Mouse (Mus musculus) hindbrain, embryonic 12.5 days (tissue): Measurements from ENCODE around the gene Meis3. TPM values are rescaled to one million over a fixed set of nuclear protein-coding genes. Genes with fewer than 3 reads are reported as not detected.

Experiments
- ATAC-seq: fragments of 200-750 bp; cut with Nextera tagmentation; 2 replicates; pipeline ENCODE4 v1.8.0; 2017; ENCODE audit warnings: moderate TSS enrichment; ENCODE audit not compliant: low FRiP score
- H3K27ac ChIP-seq: fragments of 300-500 bp; sonication (generic); 2 replicates; pipeline ENCODE4 v1.5.1; 2016; ENCODE audit warnings: mild to moderate bottlenecking
- H3K27me3 ChIP-seq: fragments of 300-500 bp; sonication (generic); 2 replicates; pipeline ENCODE4 v1.6.1; 2016; ENCODE audit warnings: mild to moderate bottlenecking
- H3K36me3 ChIP-seq: fragments of 300-500 bp; sonication (generic); 2 replicates; pipeline ENCODE4 v1.6.1; 2016; ENCODE audit warnings: mild to moderate bottlenecking
- H3K4me1 ChIP-seq: fragments of 300-500 bp; sonication (generic); 2 replicates; pipeline ENCODE4 v1.6.1; 2016
- H3K4me2 ChIP-seq: fragments of 300-500 bp; sonication (generic); replicated peaks from 2 replicates; pipeline ENCODE4 v1.6.1; 2016; ENCODE audit warnings: mild to moderate bottlenecking
- H3K4me3 ChIP-seq: fragments of 300-500 bp; sonication (generic); 2 replicates; pipeline ENCODE4 v1.5.1; 2016; ENCODE audit warnings: mild to moderate bottlenecking
- H3K9ac ChIP-seq: fragments of 300-500 bp; sonication (generic); 2 replicates; pipeline ENCODE4 v1.6.1; 2016; ENCODE audit warnings: mild to moderate bottlenecking, moderate library complexity
- H3K9me3 ChIP-seq: fragments of 300-500 bp; sonication (generic); replicated peaks from 2 replicates; pipeline ENCODE4 v1.6.1; 2016; ENCODE audit warnings: mild to moderate bottlenecking
- WGBS: fragments of 180-500 bp; shearing (Covaris S2); methylation state at CpG from one replicate; pipeline ENCODE4 v1.1.7; 2016; 5-methylcytosine and 5-hydroxymethylcytosine counted together
- polyA plus RNA-seq: library from polyadenylated mRNA; unstranded; fragments of >200 nt; fragmentation: Nextera tagmentation; extraction: Ambion mirVana; gene quantifications from 2 replicates; pipeline ENCODE4 v1.2.1, GENCODE M21; 2016

Meis3 gene
- polyA plus RNA-seq, 1 experiment from 2014 or later: 136 TPM

GRCm38 (mm10) chr7:16201136-16201535 is 26.2 kb downstream of the Meis3 start:
- Histone ChIP-seq H3K27ac (no peak overlapping the region), H3K9ac (no peak overlapping the region), H3K4me3 (no peak overlapping the region), H3K9me3 (no peaks in the 10 kb centered on the region), H3K4me1 (no peaks in the 10 kb centered on the region), H3K36me3 (peaks cover 98% of the 10 kb centered on the region), H3K27me3 (no peaks in the 10 kb centered on the region), H3K4me2 (no peak overlapping the region)
- no peak for ATAC-seq
- WGBS: 87% methylated on average over 6 of the region's 6 CpGs

GRCm38 (mm10) chr7:16202756-16203504 is 28.0 kb downstream of the Meis3 start:
- 85% methylated on average over 15 of the region's 15 CpGs for WGBS
- Histone ChIP-seq H3K27me3 (no peaks in the 10 kb centered on the region), H3K9ac (no peak overlapping the region), H3K9me3 (no peaks in the 10 kb centered on the region), H3K4me2 (no peak overlapping the region), H3K36me3 (peaks cover 98% of the 10 kb centered on the region), H3K27ac (no peak overlapping the region), H3K4me1 (no peaks in the 10 kb centered on the region), H3K4me3 (no peak overlapping the region)
- no peak for ATAC-seq

DNA sequence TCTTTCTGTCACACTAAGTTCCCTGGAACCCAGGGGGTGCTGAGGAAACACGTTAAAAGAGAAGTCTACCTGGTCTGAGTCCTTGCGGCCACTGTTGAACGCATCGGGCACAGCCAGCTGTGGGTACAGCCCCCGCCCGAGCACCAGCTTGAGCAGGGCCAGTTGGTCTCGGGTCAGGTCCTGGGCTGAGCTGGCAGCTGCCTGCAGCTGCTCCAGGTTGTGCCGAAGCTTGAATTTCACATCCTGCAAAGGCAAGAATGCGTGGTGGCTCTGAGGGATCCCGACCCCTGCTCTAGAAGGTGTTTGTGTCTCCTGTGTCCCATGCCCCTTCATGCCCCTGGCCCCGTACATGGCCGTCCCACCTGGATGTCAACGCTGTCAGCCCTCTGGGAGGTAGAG is 28.6 kb downstream of the Meis3 start:
- no peak overlapping the region for H3K9ac ChIP-seq
- no peak overlapping the region for H3K4me2 ChIP-seq
- WGBS: 91% methylated on average over 13 of the region's 13 CpGs
- H3K27ac ChIP-seq: no peak overlapping the region
- H3K27me3 ChIP-seq: no peaks in the 10 kb centered on the region
- H3K4me3 ChIP-seq: no peak overlapping the region
- H3K9me3 ChIP-seq: no peaks in the 10 kb centered on the region
- H3K4me1 ChIP-seq: no peaks in the 10 kb centered on the region
- no peak for ATAC-seq
- peaks cover 95% of the 10 kb centered on the region for H3K36me3 ChIP-seq

DNA sequence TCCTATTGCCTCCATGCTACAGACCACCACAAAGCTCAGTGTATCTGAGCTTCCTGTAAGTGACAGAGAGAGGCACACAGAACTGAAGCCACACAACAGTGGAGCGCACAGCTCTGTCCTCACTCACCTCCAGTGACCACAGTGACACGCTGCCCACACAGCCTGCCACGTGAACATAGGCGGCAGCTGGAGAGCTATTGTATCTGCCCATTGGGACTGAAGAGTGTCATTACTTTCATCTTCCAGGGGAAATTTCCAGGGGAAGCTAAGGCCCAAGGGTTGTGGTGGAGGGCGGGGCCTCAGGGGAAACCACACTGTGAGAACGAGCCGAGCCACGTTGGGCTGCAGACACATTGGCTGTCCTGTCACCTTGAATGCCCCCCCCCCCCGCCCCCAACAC is 29.9 kb downstream of the Meis3 start:
- H3K27ac ChIP-seq: no peak overlapping the region
- H3K27me3 ChIP-seq: no peaks in the 10 kb centered on the region
- peaks cover 95% of the 10 kb centered on the region for H3K36me3 ChIP-seq
- H3K4me1 ChIP-seq: no peaks in the 10 kb centered on the region
- H3K4me3 ChIP-seq: no peak overlapping the region
- H3K4me2 ChIP-seq: no peak overlapping the region
- no peaks in the 10 kb centered on the region for H3K9me3 ChIP-seq
- no peak for ATAC-seq
- H3K9ac ChIP-seq: no peak overlapping the region
- 77% methylated on average over 9 of the region's 9 CpGs for WGBS

DNA sequence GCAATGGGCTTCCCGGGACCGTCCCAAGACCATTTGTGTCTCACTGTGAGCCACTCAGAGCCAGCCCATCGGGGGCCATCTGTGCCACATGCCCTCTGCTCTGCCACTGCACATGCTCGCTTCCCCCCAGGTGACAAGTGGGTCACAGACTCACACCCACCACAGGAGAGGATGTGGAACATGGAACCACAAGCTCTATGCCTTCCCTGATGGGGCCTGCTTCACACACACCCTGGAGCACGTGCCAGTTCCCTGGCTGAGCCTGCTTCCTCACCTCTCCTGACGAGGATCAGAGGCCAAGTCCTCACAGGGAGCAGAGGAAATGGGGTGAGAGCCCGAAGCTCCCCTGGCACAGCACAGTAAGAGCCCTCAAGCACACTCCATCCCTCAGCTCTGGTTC is 32.2 kb downstream of the Meis3 start:
- no peak for ATAC-seq

DNA sequence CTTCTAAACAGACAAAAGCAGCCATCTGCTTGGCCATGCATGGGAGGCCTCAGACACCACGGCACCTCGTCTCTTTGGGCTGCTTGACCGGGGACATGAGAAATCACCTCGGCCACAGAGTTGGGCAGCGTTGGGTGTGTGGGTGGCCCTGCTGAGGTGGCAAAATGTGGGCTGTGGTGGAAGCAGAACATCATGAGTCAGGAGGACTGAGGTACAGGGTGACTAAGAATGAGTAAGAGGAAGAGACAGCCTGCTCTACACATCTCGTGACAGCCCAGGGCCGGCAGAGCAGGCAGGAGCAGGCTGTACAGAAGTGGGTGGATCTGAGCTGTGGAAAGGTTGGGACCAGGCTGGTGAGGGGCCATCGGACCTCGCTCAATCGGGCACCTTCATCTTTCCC is 32.6 kb downstream of the Meis3 start:
- Histone ChIP-seq H3K9ac (0 out of 2 replicates have a peak overlapping the region, but pooled peaks have one; percentile 24), H3K4me2 (no peak overlapping the region), H3K4me1 (no peaks in the 10 kb centered on the region), H3K9me3 (no peaks in the 10 kb centered on the region), H3K36me3 (peaks cover 95% of the 10 kb centered on the region), H3K27ac (no peak overlapping the region), H3K4me3 (no peak overlapping the region), H3K27me3 (no peaks in the 10 kb centered on the region)
- 84% methylated on average over 10 of the region's 10 CpGs for WGBS
- ATAC-seq: no peak

More for the DNA sequence above, 32.2 kb downstream of the Meis3 start:
- Histone ChIP-seq H3K9ac (0 out of 2 replicates have a peak overlapping the region, but pooled peaks have one; percentile 24), H3K4me1 (no peaks in the 10 kb centered on the region), H3K4me2 (no peak overlapping the region), H3K27me3 (no peaks in the 10 kb centered on the region), H3K4me3 (no peak overlapping the region), H3K9me3 (no peaks in the 10 kb centered on the region), H3K27ac (no peak overlapping the region), H3K36me3 (peaks cover 95% of the 10 kb centered on the region)
- WGBS: 88% methylated on average over 7 of the region's 7 CpGs

- Histone ChIP-seq H3K4me1 (no peaks in the 10 kb centered on the region), H3K4me2 (no peak overlapping the region), H3K27ac (no peak overlapping the region), H3K9ac (no peak overlapping the region), H3K27me3 (no peaks in the 10 kb centered on the region), H3K9me3 (no peaks in the 10 kb centered on the region), H3K36me3 (peaks cover 96% of the 10 kb centered on the region), H3K4me3 (no peak overlapping the region)
- no peak for ATAC-seq
- WGBS: 91% methylated on average over 21 of the region's 21 CpGs
These were observed 34.1 kb downstream of the Meis3 start for GRCm38 (mm10) chr7:16208781-16209665.

DNA sequence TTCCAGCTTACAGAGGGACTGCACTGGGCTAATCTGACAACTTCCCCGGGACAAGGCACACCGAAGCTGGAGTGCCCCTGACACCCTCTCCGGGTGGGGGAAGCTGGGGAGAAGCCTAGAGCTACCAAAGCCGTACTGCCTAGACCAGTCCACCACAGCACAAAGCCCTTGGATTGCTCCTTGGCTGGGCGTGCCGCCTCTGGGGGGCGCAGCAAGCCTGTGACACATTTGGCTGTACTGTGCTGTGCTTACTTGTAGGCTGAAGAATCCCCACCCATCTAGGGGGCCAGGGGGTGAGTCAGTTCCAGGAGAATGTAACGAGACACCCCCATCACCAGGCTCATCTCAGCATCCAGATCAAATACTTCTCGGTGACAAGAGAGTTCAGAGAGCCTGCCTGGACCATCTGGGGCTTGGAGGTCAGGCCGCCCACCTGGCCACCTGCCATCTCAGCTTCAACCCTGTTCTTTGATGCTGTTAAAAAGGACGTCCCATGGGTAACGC is 36.0 kb downstream of the Meis3 start:
- Histone ChIP-seq H3K4me2 (no peak overlapping the region), H3K9ac (no peak overlapping the region), H3K9me3 (no peaks in the 10 kb centered on the region), H3K4me3 (no peak overlapping the region), H3K27ac (no peak overlapping the region), H3K4me1 (no peaks in the 10 kb centered on the region), H3K27me3 (no peaks in the 10 kb centered on the region), H3K36me3 (peaks cover 97% of the 10 kb centered on the region)
- ATAC-seq: no peak
- WGBS: 76% methylated on average over 12 of the region's 12 CpGs

GRCm38 (mm10) chr7:16213196-16213595 is 38.3 kb downstream of the Meis3 start:
- Histone ChIP-seq H3K4me1 (no peaks in the 10 kb centered on the region), H3K4me2 (no peak overlapping the region), H3K9me3 (no peaks in the 10 kb centered on the region), H3K27me3 (no peaks in the 10 kb centered on the region), H3K27ac (no peak overlapping the region), H3K9ac (no peak overlapping the region), H3K36me3 (peaks cover 99% of the 10 kb centered on the region), H3K4me3 (no peak overlapping the region)
- WGBS: 92% methylated on average over 6 of the region's 6 CpGs
- no peak for ATAC-seq

- H3K27me3 ChIP-seq: no peaks in the 10 kb centered on the region
- no peaks in the 10 kb centered on the region for H3K4me1 ChIP-seq
These were observed 39.1 kb downstream of the Meis3 start for GRCm38 (mm10) chr7:16213986-16214385.

DNA sequence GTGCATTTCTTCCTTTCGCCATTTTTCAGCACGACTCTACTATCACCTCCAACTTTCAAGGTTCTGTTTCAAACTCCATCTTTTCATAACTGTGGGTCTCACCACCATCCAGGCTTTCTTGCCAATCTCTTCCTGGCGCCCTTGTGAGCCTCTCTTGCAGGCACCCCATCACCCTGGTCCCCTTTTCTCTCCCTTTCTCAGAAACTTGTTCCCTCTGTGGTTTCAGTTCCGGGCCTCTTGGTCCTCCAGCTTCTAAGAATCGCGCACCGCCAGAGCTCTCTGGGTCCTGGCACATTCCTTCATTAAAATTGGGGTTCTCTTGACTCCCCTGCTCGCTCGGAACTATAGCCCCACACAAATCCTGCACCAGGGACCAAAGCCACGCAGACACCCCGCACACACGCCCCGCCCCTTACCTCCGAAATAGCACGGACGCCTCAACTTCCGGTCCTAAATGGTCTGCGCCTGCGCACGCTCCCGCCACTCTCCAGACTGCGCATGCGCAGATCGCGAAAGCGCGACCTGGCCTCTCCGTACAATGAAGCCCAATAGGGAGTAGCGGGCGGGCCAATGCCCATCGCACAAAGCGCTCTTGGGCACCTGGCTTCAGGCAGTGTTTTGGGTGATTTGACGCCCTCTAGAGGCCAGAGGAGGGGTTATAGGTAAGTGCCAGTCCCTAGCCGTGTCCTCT is 46.8 kb downstream of the Meis3 start, which contains the start of gene Dhx34:
TSS of gene Dhx34 (minus strand) at position 456 of the 691 bp plus-strand sequence.
- H3K4me3 ChIP-seq: peak within 1 kb of the TSS; percentile 55
- H3K36me3 ChIP-seq: peaks cover 20% of the 10 kb centered on the region
- no peaks in the 10 kb centered on the region for H3K9me3 ChIP-seq
- ATAC-seq: peak; percentile 97
- no peaks in the 10 kb centered on the region for H3K27me3 ChIP-seq
- peak within 1 kb of the TSS; percentile 63 for H3K4me2 ChIP-seq
- peaks cover 9% of the 10 kb centered on the region for H3K4me1 ChIP-seq
- 2% methylated on average over 34 of the region's 34 CpGs for WGBS
- peak within 1 kb of the TSS; percentile 67 for H3K27ac ChIP-seq
- peak within 1 kb of the TSS; percentile 74 for H3K9ac ChIP-seq

More at GRCm38 (mm10) chr7:16213986-16214385, 39.1 kb downstream of the Meis3 start:
- Histone ChIP-seq H3K4me2 (no peak overlapping the region), H3K27ac (no peak overlapping the region), H3K36me3 (peaks cover 97% of the 10 kb centered on the region), H3K4me3 (no peak overlapping the region), H3K9ac (no peak overlapping the region), H3K9me3 (no peaks in the 10 kb centered on the region)
- WGBS: 95% methylated on average over 9 of the region's 9 CpGs
- no peak for ATAC-seq

DNA sequence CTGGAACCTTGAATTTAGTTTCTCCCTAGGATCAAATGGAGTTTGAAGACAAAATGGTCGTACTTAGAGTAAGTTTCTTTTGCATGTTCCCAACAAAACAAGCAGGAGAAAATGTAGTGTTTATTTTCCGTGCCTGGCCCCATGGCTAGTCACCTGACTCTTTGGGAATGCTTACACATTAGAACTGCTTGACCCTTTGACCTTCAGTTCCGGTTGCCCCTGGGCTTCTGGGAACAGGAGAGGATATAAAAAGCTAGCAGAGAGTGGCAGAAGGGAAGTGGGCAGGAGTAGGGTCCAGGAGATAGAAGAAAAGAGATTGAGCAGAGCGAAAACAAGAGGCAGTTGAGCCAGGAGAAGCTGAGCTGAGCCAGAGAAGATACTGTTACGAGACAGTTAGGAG is 55.0 kb downstream of the Meis3 start:
- no peak overlapping the region for H3K4me3 ChIP-seq

More for the DNA sequence above, 55.0 kb downstream of the Meis3 start:
- 50% methylated on average over 5 of the region's 5 CpGs for WGBS
- H3K9me3 ChIP-seq: 0 out of 2 replicates have a peak, but pooled peaks cover 2% of the 10 kb centered on the region
- no peaks in the 10 kb centered on the region for H3K4me1 ChIP-seq
- no peak overlapping the region for H3K27ac ChIP-seq
- H3K4me2 ChIP-seq: no peak overlapping the region
- no peak for ATAC-seq
- no peaks in the 10 kb centered on the region for H3K36me3 ChIP-seq
- no peak overlapping the region for H3K9ac ChIP-seq
- H3K27me3 ChIP-seq: no peaks in the 10 kb centered on the region
